Mouse (Mus musculus) C2C12 (cell line): Measurements from ENCODE around the gene H2-T23. TPM values are rescaled to one million over a fixed set of nuclear protein-coding genes. Genes with fewer than 3 reads are reported as not detected.
"Not testable (repeated sequence)": the region's sequence is repeated elsewhere in the genome, so short reads cannot be mapped to it uniquely, and the experiment has no call there.

Experiments
- H3K27me3 ChIP-seq: one replicate; pipeline ENCODE4 v1.6.1; 2011; ENCODE audit not compliant: control insufficient read depth, insufficient read depth, insufficient read length
- H3K36me3 ChIP-seq: one replicate; pipeline ENCODE4 v1.6.1; 2011; ENCODE audit not compliant: control insufficient read depth, insufficient read depth
- H3K4me3 ChIP-seq: one replicate; pipeline ENCODE4 v1.5.1; 2011; ENCODE audit warnings: mild to moderate bottlenecking, control low read depth; ENCODE audit not compliant: poor library complexity, insufficient read depth, severe bottlenecking
- H3K79me2 ChIP-seq: one replicate; pipeline ENCODE4 v1.6.1; 2011; ENCODE audit not compliant: control insufficient read depth, insufficient read depth
- H3K79me3 ChIP-seq: one replicate; pipeline ENCODE4 v1.6.1; 2011; ENCODE audit warnings: low read depth, control low read depth
- H3ac ChIP-seq: one replicate; pipeline ENCODE3; 2011; ENCODE audit warnings: low read depth; ENCODE audit not compliant: control insufficient read depth, insufficient read length
- CEBPB ChIP-seq: IDR thresholded peaks from one replicate; pipeline ENCODE4 v1.6.1; 2011; ENCODE audit warnings: low read depth, mild to moderate bottlenecking, control low read depth, moderate library complexity
- CTCF ChIP-seq: IDR thresholded peaks from one replicate; pipeline ENCODE4 v1.5.1; 2011; ENCODE audit not compliant: control insufficient read depth, insufficient read depth, insufficient read length
- FOSL1 ChIP-seq: IDR thresholded peaks from one replicate; pipeline ENCODE4 v1.8.0; 2011; ENCODE audit warnings: mild to moderate bottlenecking, low read length; ENCODE audit not compliant: poor library complexity, insufficient read depth, severe bottlenecking
- MAX ChIP-seq: IDR thresholded peaks from one replicate; pipeline ENCODE4 v1.6.1; 2011; ENCODE audit warnings: mild to moderate bottlenecking, control low read depth
- MYOD1 ChIP-seq: IDR thresholded peaks from one replicate; pipeline ENCODE4 v1.6.1; 2011; ENCODE audit warnings: low read depth; ENCODE audit not compliant: control insufficient read depth, insufficient read length
- MYOG ChIP-seq: IDR thresholded peaks from one replicate; pipeline ENCODE4 v1.6.1; 2011; ENCODE audit not compliant: control insufficient read depth, insufficient read length; ENCODE audit errors: extremely low read depth
- USF1 ChIP-seq: IDR thresholded peaks from one replicate; pipeline ENCODE4 v1.6.1; 2011; ENCODE audit warnings: low read depth, mild to moderate bottlenecking, control low read depth, moderate library complexity
- polyA plus RNA-seq: library from polyadenylated mRNA; unstranded; fragments of >200 nt; fragmentation: generic; extraction: Trizol; gene quantifications from one replicate; pipeline ENCODE4 v1.2.1, GENCODE M21; 2012; ENCODE audit warnings: missing spikeins

The H2-T23 gene
- polyA plus RNA-seq, 1 experiment = 7.0 TPM

GRCm38 (mm10) chr17:36035010-36035638 lies 2.5 kb upstream of the H2-T23 start:
- H3K4me3 ChIP-seq, H3K27me3 ChIP-seq: not testable (repeated sequence)
- H3K79me3 ChIP-seq = peaks cover 11% of the 10 kb centered on the region

GRCm38 (mm10) chr17:36034524-36034923 lies 1.9 kb upstream of the H2-T23 start:
- H3K36me3 ChIP-seq, H3K27me3 ChIP-seq, H3K4me3 ChIP-seq, H3ac ChIP-seq: not testable (repeated sequence)
- H3K79me2 ChIP-seq = peaks cover 41% of the 10 kb centered on the region
- peaks cover 11% of the 10 kb centered on the region for H3K79me3 ChIP-seq

More at GRCm38 (mm10) chr17:36035010-36035638, 2.5 kb upstream of the H2-T23 start:
- H3K79me2 ChIP-seq = peaks cover 38% of the 10 kb centered on the region
- not testable (repeated sequence) for H3K36me3 ChIP-seq, H3ac ChIP-seq

DNA sequence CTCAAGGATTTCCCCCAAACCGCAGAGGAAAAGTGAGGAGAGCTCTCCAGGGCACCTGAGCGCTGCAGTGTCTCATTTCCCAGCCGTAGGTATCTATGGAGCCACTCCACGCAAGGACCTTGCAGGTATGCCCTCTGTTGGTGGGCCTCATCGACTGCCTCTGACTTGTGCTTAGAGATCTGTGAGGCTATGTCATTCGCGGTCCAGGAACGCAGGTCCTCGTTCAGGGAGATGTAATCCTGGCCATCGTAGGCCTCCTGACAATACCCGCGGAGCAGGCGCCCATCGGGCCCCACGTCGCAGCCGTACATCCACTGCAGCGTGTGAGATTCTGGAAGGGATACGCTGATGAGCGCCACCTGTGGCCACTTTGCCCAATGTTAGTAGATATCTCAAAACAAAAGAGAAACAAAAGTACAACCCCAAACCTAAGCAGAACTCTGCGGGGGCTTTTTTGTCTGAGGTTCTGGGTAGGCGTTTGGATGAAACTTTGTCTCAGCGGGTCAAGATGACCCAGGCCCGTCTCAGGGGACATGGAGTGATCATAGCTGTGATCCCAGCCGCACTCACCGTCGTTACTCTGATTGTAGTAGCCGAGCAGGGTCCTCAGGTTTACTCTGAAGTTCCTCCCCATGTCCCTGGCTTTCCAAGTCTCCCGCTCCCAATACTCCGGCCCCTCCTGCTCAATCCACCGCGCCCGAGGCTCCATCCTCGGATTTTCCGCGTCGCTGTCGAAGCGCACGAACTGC lies 898 bp downstream of the H2-T23 start:
- peaks cover 24% of the 10 kb centered on the region for H3K79me3 ChIP-seq
- H3K79me2 ChIP-seq = peaks cover 68% of the 10 kb centered on the region
- not testable (repeated sequence) for H3K27me3 ChIP-seq, H3K36me3 ChIP-seq
- peak overlapping the region; percentile 26 for H3K4me3 ChIP-seq
- peak overlapping the region; percentile 4 for H3ac ChIP-seq
- peak; percentile 4 for TF ChIP-seq CTCF

GRCm38 (mm10) chr17:36030703-36031582 lies 1.7 kb downstream of the H2-T23 start:
- Histone ChIP-seq H3K79me2 (peaks cover 70% of the 10 kb centered on the region), H3K36me3 (peaks cover 12% of the 10 kb centered on the region), H3K79me3 (peaks cover 28% of the 10 kb centered on the region)
- not testable (repeated sequence) for H3K4me3 ChIP-seq, H3K27me3 ChIP-seq, H3ac ChIP-seq

- not testable (repeated sequence) for H3K4me3 ChIP-seq, H3ac ChIP-seq, H3K27me3 ChIP-seq
- Histone ChIP-seq H3K79me2 (peaks cover 74% of the 10 kb centered on the region), H3K36me3 (peaks cover 13% of the 10 kb centered on the region), H3K79me3 (peaks cover 34% of the 10 kb centered on the region)
These were observed 2.5 kb downstream of the H2-T23 start for GRCm38 (mm10) chr17:36030046-36030702.

GRCm38 (mm10) chr17:36028879-36029619 lies 3.6 kb downstream of the H2-T23 start:
- TF ChIP-seq MYOD1 (no peak), MAX (no peak)
- Histone ChIP-seq H3K36me3 (peaks cover 13% of the 10 kb centered on the region), H3K4me3 (no peak overlapping the region), H3K79me2 (peaks cover 81% of the 10 kb centered on the region), H3K27me3 (no peaks in the 10 kb centered on the region), H3ac (no peak overlapping the region), H3K79me3 (peaks cover 37% of the 10 kb centered on the region)

DNA sequence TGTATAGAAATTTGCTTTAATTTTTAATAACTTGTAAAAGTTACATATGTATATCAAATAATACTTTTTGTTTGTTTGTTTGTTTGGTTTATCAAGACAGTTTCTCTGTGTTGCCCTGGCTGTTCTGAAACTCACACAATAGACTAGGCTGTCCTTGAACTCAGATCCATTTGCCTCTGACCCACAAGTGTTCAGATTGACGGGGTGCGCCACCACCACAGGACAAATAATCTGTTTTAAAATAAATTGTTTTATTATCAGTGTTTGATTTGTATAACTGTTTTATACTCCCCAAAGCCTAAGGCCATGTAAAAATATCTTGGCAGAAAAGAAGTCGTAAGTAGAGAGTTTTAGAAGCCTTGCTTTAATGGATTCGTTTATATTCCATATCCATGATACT lies 5.0 kb downstream of the H2-T23 start:
- H3K36me3 ChIP-seq = peaks cover 13% of the 10 kb centered on the region
- TF ChIP-seq USF1 = no peak
- TF ChIP-seq CEBPB = no peak
- no peak for TF ChIP-seq MYOG
- no peak for TF ChIP-seq FOSL1
- TF ChIP-seq MYOD1 = no peak
- TF ChIP-seq CTCF = no peak
- TF ChIP-seq MAX = no peak
- no peak overlapping the region for H3ac ChIP-seq
- no peaks in the 10 kb centered on the region for H3K27me3 ChIP-seq
- H3K79me3 ChIP-seq = peaks cover 40% of the 10 kb centered on the region
- peaks cover 87% of the 10 kb centered on the region for H3K79me2 ChIP-seq
- no peak overlapping the region for H3K4me3 ChIP-seq
